Mouse (Mus musculus) neural tube, embryonic 14.5 days (tissue): ENCODE measurements around the gene Pth2r. TPM values are rescaled to one million over a fixed set of nuclear protein-coding genes. Genes with fewer than 3 reads are reported as not detected.

Source experiments
- ATAC-seq: fragments of 200-750 bp; cut with Nextera tagmentation; 2 replicates; pipeline ENCODE4 v1.8.0; 2017; ENCODE audit warnings: low read depth, mild to moderate bottlenecking, moderate TSS enrichment, moderate library complexity
- H3K27ac ChIP-seq: fragments of 300-500 bp; sonication (generic); 2 replicates; pipeline ENCODE4 v1.5.1; 2014; ENCODE audit warnings: low read depth, mild to moderate bottlenecking, control low read depth, low read length, moderate library complexity, mixed read lengths
- H3K27me3 ChIP-seq: fragments of 300-500 bp; sonication (generic); 2 replicates; pipeline ENCODE4 v1.6.1; 2014; ENCODE audit warnings: low read length; ENCODE audit not compliant: control insufficient read depth, insufficient read depth
- H3K36me3 ChIP-seq: fragments of 300-500 bp; sonication (generic); 2 replicates; pipeline ENCODE4 v1.6.1; 2014; ENCODE audit warnings: low read length, mixed read lengths; ENCODE audit not compliant: control insufficient read depth, insufficient read depth
- H3K4me1 ChIP-seq: fragments of 300-500 bp; sonication (generic); 2 replicates; pipeline ENCODE4 v1.6.1; 2014; ENCODE audit warnings: low read length; ENCODE audit not compliant: control insufficient read depth, insufficient read depth
- H3K4me2 ChIP-seq: fragments of 300-500 bp; sonication (generic); 2 replicates; pipeline ENCODE4 v1.6.1; 2014; ENCODE audit warnings: mild to moderate bottlenecking, low read depth, low read length, control low read depth
- H3K4me3 ChIP-seq: fragments of 300-500 bp; sonication (generic); 2 replicates; pipeline ENCODE4 v1.5.1; 2014; ENCODE audit warnings: low read depth, low read length, control low read depth, mixed read lengths
- H3K9ac ChIP-seq: fragments of 300-500 bp; sonication (generic); replicated peaks from 2 replicates; pipeline ENCODE4 v1.6.1; 2014; ENCODE audit warnings: low read depth, mild to moderate bottlenecking, control low read depth, low read length, mixed read lengths
- H3K9me3 ChIP-seq: fragments of 300-500 bp; sonication (generic); 2 replicates; pipeline ENCODE4 v1.6.1; 2016; ENCODE audit warnings: low read length; ENCODE audit not compliant: control insufficient read depth
- WGBS: fragments of 180-500 bp; shearing (Covaris S2); extraction: QIAGEN DNeasy Blood & Tissue Kit; methylation state at CpG from one replicate; pipeline ENCODE4 v1.1.7; 2014; 5-methylcytosine and 5-hydroxymethylcytosine counted together
- polyA plus RNA-seq: library from polyadenylated mRNA; unstranded; fragments of >200 nt; fragmentation: Nextera tagmentation; extraction: Ambion mirVana; gene quantifications from 2 replicates; pipeline ENCODE4 v1.2.1, GENCODE M21; 2014

Gene Pth2r
- polyA plus RNA-seq = 3.8 and 7.4 TPM in 2 replicates

DNA sequence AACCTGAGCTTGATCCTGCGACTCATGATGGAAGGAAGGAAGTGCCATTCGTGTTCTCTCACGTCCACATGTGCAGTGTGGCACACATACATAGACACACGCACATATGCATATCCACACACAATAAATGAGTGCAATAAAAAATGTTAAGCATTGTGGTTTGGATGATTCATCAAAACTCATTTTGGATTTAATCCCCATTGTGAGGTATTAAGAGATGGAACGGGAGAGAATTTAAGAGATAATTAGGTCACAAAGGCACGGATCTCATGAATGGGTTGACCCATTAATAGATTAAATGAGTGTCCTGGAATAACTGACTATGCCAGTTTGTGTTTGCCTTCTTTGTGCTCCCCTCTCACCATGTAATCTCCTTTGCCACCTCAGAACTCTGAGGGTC is at the start of gene Pth2r:
Gene Pth2r (plus strand): TSS at position 301 of the 400 bp plus-strand sequence.
- Histone ChIP-seq H3K4me3 (no peak within 1 kb of the TSS), H3K36me3 (no peaks in the 10 kb centered on the region), H3K9me3 (no peaks in the 10 kb centered on the region), H3K9ac (no peak within 1 kb of the TSS), H3K27ac (no peak within 1 kb of the TSS), H3K4me2 (no peak within 1 kb of the TSS), H3K4me1 (no peaks in the 10 kb centered on the region), H3K27me3 (no peaks in the 10 kb centered on the region)
- WGBS = 81% methylated on average over 6 of the region's 6 CpGs
- ATAC-seq = no peak

DNA sequence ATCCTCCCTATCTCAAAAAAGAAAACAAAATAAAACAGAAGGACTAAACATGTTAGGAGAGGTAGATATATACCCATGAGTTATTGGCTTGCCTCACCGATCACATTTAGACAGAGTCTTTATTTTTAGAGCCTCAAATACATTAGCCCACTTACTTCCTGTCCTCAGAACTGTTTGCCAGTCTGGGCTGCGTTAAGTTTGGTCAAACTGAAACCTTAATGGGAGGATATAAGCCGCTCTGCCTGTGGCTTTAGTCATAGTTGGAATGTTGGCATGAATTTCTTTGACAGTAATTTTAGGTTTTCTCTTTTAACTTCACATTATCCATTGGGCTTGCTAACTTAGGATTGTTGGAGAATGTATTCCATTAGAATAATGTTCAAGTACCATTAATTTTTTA is 44.1 kb upstream of the Pth2r start:
- Histone ChIP-seq H3K36me3 (peaks cover 25% of the 10 kb centered on the region), H3K9me3 (no peaks in the 10 kb centered on the region), H3K27me3 (no peaks in the 10 kb centered on the region), H3K4me1 (no peaks in the 10 kb centered on the region), H3K27ac (no peak overlapping the region), H3K4me3 (no peak overlapping the region), H3K4me2 (no peak overlapping the region), H3K9ac (no peak overlapping the region)
- WGBS = 95% methylated on average over 3 of the region's 3 CpGs
- ATAC-seq = no peak

DNA sequence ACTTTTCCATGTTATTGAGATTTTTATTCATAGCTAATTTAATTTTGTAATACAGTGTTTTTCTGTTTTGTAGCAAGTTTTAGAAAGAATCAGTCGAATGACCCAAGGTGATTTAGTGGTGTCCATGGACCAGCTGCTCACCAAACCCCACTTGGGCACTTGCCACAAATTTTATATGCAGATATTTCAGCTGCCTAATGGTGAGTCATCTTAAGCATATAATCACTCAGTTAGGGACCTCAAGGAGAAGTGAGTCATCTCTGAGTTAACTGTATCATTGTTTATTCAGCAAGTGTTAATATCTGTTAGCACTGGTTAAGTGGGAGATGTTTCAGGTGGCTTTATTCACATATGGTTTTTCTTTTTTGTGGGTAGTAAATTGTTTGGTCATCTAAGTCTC is 36.2 kb upstream of the Pth2r start:
- no peak for ATAC-seq
- H3K36me3 ChIP-seq = peaks cover 13% of the 10 kb centered on the region; the same call in 1 of the 2 replicates
- no peak overlapping the region for H3K27ac ChIP-seq
- no peaks in the 10 kb centered on the region for H3K9me3 ChIP-seq
- H3K27me3 ChIP-seq = no peaks in the 10 kb centered on the region
- 88% methylated on average over 1 of the region's 1 CpGs for WGBS
- no peak overlapping the region for H3K9ac ChIP-seq
- H3K4me2 ChIP-seq = no peak overlapping the region
- H3K4me1 ChIP-seq = no peaks in the 10 kb centered on the region
- H3K4me3 ChIP-seq = no peak overlapping the region

DNA sequence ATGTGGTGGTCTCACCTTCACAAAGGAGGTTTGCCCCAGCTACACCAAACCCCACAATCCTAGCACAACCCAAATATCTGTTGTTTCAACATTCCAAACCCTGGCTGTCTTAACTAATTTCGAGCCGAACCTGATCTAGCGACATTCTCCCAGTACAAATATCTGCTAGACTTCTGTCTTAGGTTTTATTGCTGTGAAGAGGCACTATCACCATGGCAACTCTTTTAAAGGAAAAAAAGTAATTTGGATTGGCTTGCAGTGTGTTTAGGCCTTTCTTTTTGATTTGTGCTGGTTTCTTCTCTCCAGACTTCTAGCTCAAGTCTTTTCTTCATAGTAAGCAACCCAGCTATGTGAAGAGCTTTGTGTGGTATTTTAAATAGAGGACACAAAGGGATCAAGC is 1.4 kb upstream of the Pth2r start:
- Histone ChIP-seq H3K27ac (no peak overlapping the region), H3K36me3 (no peaks in the 10 kb centered on the region), H3K27me3 (no peaks in the 10 kb centered on the region), H3K4me3 (no peak overlapping the region), H3K4me1 (no peaks in the 10 kb centered on the region), H3K9ac (no peak overlapping the region), H3K4me2 (no peak overlapping the region), H3K9me3 (no peaks in the 10 kb centered on the region)
- no peak for ATAC-seq
- 15% methylated on average over 3 of the region's 3 CpGs for WGBS

DNA sequence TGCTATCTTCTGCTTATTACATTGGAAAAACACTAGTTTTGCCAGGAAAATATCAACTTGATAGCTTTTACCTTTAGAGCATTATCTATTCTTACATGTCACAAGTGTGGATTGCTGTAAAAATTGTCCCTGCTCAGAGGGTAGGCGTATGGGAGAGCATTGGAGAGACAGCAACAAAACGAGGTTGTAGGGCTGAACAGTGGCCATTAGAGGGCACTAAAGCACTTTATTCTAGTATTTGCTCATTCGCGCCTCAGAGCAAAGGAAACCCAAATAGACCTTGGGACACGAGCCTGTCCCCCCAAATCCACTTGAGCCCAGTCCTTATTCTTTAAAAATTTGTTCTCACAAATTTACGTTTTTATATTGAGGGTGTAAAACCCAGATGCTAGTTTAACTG is 910 bp downstream of the Pth2r start:
- Histone ChIP-seq H3K27ac (no peak overlapping the region), H3K36me3 (no peaks in the 10 kb centered on the region), H3K27me3 (no peaks in the 10 kb centered on the region), H3K4me2 (no peak overlapping the region), H3K4me3 (no peak overlapping the region), H3K9ac (no peak overlapping the region), H3K9me3 (no peaks in the 10 kb centered on the region), H3K4me1 (no peaks in the 10 kb centered on the region)
- peak; percentile 71; the same call in 1 of the 2 replicates for ATAC-seq
- WGBS = 9% methylated on average over 6 of the region's 6 CpGs

DNA sequence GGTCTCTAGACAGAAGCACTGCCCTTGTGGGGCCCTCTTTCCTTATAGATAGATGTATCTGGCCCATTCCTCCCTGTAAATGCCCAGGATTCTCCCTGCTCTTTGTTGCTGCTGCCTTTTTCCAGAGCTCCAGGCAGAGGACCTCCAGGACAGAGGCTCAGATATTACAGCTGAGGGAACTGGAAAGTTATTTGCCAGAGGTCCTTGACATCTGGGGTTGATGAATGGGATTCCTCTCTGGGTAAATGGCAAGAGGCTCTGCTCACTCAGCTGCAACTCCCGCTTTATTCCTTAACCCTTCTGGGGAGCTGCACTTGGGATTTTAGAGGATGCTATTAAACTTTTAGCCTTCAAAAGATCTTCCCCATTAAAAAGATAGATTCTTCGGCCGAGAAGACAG is 26.6 kb downstream of the Pth2r start:
- H3K27me3 ChIP-seq = 0 out of 2 replicates have a peak, but pooled peaks cover 3% of the 10 kb centered on the region
- no peak overlapping the region for H3K9ac ChIP-seq
- no peaks in the 10 kb centered on the region for H3K9me3 ChIP-seq
- no peak overlapping the region for H3K4me2 ChIP-seq
- ATAC-seq = no peak
- H3K27ac ChIP-seq = no peak overlapping the region
- H3K4me3 ChIP-seq = no peak overlapping the region
- H3K4me1 ChIP-seq = 0 out of 2 replicates have a peak, but pooled peaks cover 4% of the 10 kb centered on the region
- WGBS = 67% methylated on average over 3 of the region's 3 CpGs
- no peaks in the 10 kb centered on the region for H3K36me3 ChIP-seq

DNA sequence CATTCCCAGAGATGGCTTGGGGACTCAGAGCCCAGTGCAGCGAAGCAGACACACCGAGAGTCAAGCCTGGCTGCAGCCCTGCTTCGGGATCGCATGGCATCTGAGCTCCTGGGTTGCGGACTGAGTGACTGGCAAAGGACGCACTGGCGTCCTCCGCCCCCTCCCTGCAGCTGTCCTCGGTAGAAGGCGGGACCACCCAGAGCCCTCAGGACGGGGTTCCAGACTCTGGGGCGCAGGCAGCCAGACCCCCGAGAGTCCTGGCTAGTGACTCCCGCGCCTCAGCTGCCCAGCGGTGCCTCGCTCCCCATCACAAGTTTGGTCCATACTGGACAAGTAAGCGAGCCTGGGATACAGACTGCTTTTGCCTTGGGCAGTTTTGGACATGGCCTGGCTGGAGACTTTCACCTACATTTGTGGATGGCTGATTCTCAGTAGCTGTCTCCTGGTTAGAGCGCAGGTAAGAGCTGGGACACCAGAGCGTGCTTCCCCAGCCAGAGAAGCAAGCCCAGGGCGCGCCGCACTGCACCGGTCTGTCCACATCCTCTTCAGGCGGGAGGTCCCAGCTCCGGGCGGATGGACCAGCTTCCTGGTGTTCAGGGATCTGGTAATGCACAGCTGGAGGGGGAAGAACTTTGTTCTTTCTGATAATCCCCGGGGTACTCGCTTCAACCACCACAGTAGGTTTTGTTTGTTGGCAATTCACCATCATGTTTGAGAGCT is 29.5 kb downstream of the Pth2r start:
- peak; percentile 39; the same call in 1 of the 2 replicates for ATAC-seq
- H3K4me1 ChIP-seq = peaks cover 7% of the 10 kb centered on the region; the same call in 1 of the 2 replicates
- peak overlapping the region; percentile 42; the same call in 1 of the 2 replicates for H3K9ac ChIP-seq
- 0 out of 2 replicates have a peak, but pooled peaks cover 3% of the 10 kb centered on the region for H3K27me3 ChIP-seq
- no peaks in the 10 kb centered on the region for H3K9me3 ChIP-seq
- 3% methylated on average over 29 of the region's 29 CpGs for WGBS
- H3K27ac ChIP-seq = no peak overlapping the region
- H3K4me3 ChIP-seq = peak overlapping the region; percentile 36
- H3K4me2 ChIP-seq = peak overlapping the region; percentile 94
- H3K36me3 ChIP-seq = no peaks in the 10 kb centered on the region

DNA sequence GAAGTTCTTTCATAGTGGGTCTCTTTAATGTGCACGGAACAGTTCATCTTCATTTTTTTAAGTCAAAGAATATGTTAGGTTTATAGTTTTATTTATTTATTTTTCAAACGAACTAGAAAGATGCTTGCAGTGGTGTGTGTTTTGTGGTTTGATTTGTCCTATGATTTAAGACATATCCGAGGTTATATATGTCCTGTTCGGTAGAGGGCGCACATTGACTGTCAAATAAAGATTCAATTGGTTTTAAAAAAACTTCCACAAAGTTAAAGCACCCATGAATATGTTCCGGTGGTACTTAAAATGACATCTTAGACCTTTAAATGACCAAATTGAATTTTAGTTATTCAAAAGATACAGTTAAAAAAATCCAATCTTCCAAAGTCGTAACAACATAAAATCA is 30.3 kb downstream of the Pth2r start:
- Histone ChIP-seq H3K4me2 (peak overlapping the region; percentile 94), H3K27me3 (0 out of 2 replicates have a peak, but pooled peaks cover 3% of the 10 kb centered on the region), H3K27ac (no peak overlapping the region), H3K9ac (peak overlapping the region; percentile 42; the same call in 1 of the 2 replicates), H3K9me3 (no peaks in the 10 kb centered on the region), H3K36me3 (no peaks in the 10 kb centered on the region), H3K4me1 (peaks cover 7% of the 10 kb centered on the region; the same call in 1 of the 2 replicates), H3K4me3 (peak overlapping the region; percentile 36)
- 12% methylated on average over 7 of the region's 7 CpGs for WGBS
- no peak for ATAC-seq

DNA sequence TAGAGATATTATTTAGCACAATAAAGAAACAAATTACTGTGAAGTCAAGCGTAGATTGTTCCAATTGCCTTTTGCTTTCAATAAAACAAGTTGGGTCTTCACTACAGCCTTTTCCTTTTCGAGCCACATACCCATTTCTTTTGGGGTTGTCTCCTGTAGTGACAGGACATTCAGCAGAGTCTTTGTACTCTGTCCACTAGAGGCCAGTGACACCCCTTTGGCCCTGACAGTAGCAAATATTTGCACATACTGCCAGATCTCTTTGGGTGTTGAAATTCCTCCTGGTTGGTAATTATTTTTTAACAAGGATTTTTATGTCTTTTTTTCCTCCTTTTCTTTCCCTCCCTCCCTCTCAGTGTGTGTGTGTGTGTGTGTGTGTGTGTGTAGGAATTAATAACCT is 31.0 kb downstream of the Pth2r start:
- no peaks in the 10 kb centered on the region for H3K9me3 ChIP-seq
- H3K4me3 ChIP-seq = no peak overlapping the region
- no peaks in the 10 kb centered on the region for H3K36me3 ChIP-seq
- 49% methylated on average over 2 of the region's 2 CpGs for whole genome bisulfite sequencing
- H3K27me3 ChIP-seq = 0 out of 2 replicates have a peak, but pooled peaks cover 3% of the 10 kb centered on the region
- ATAC-seq = no peak
- peaks cover 7% of the 10 kb centered on the region; the same call in 1 of the 2 replicates for H3K4me1 ChIP-seq
- H3K27ac ChIP-seq = no peak overlapping the region
- H3K9ac ChIP-seq = no peak overlapping the region
- no peak overlapping the region for H3K4me2 ChIP-seq
